Mouse (Mus musculus): ENCODE data around the gene Lrrn2.

Lrrn2 gene

GRCm38 (mm10) chr1:132885701-132886100 is 5.6 kb downstream of the Lrrn2 start:
- no peak for DNase-seq (ENCODE audit: low spot score)

- DNase-seq (ENCODE audit: low spot score) = no peak
Observed at GRCm38 (mm10) chr1:132886626-132887025, 6.6 kb downstream of the Lrrn2 start.

GRCm38 (mm10) chr1:132888811-132889210 is 8.7 kb downstream of the Lrrn2 start:
- DNase-seq (ENCODE audit: low spot score) = no peak

DNA sequence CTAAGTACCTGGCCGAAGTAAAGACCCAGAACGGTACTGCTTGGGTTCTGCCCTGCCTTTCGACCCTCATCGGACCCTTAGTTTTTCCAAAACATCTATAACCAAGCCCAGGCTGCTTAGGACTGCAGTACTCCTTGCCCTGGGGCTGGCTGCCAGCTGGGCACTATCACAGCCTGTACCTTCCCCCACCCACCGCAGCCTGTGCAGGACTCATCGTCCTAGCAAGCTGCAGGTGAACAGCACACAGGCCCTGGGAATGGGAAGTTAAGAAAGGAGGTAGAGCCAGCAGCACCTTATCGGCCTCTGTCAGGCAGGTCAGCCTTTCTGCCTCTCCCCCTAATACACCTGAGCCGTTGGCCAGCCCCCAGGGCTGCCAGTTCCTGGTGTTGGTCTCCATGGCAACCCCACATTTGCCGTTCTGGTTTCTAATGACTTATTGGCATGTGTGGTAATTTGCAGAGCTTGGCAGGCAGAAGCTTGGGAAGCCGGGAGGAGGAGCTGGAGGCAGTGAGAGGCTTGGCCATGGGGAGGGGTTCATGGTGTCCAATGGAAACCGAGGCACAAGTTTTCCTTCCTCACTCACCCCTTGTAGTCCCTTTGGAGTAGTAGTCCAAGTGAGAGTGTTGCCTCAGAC is 10.2 kb downstream of the Lrrn2 start:
- DNase-seq (ENCODE audit: low spot score) = no peak

DNA sequence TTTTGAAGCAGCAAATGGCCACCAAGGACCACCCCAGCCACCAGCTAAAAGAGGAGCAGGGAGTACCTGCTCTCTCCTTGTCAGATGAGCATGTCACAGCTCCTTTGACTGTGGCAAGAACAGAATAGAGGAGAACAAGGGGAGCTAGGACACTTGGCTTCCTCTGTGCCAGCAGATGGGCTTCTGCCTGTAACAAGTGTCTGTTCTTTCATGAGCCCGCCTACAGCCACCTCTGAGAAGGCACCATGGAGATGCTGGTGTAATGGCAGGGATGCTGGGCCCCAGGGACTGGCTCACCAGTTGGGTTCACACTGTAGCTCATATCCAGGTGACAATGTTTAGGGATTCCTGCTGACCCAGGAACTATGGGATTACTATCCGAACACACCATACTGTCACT is 12.0 kb downstream of the Lrrn2 start:
- DNase-seq (ENCODE audit: low spot score) = no peak

- DNase-seq (ENCODE audit: low spot score) = no peak
Observed at GRCm38 (mm10) chr1:132893311-132894077, 13.4 kb downstream of the Lrrn2 start.

- no peak for DNase-seq (ENCODE audit: low spot score)
Observed at GRCm38 (mm10) chr1:132899029-132899428, 19.0 kb downstream of the Lrrn2 start.

DNA sequence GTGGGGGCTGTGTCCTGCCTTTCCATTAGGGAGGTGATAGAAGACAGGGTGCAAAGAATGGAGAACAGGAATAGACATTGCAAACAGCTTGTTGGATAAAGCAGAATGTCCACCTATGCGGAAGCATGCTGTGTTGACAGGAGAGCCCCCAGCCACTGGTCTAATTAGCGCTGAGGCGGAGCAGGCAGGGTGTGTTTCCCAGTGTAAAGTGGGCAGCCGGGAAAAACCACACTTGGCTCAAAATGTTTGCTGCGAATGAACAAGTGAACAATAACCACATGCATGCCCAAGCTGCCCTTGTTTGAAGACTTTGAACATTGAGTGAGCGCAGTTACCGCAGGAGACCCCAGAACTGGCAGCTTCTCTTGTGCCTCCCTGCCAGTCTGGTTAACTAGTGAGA is 19.6 kb downstream of the Lrrn2 start:
- DNase-seq (ENCODE audit: low spot score) = no peak

DNA sequence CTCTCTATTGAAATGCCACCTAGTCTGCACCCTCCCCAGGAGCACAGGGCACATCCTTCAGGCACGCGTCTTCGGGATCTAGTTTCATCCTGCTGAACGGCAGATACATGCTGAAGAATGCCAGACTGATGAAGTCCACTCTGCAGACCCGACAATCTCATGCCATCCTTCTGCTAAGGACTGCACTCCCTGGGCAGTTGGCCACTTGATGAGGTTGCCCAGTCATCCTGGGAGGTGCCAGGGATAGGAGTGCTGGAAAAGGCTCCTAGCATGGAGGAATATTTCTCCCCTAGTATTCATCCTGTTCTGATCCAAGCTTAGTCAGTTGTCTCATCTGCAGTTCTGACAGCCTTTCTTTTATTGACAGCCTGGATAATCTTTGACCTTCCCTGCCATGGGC is 20.9 kb downstream of the Lrrn2 start:
- DNase-seq (ENCODE audit: low spot score) = no peak

GRCm38 (mm10) chr1:132903519-132903918 is 23.4 kb downstream of the Lrrn2 start:
- DNase-seq (ENCODE audit: low spot score) = no peak

DNA sequence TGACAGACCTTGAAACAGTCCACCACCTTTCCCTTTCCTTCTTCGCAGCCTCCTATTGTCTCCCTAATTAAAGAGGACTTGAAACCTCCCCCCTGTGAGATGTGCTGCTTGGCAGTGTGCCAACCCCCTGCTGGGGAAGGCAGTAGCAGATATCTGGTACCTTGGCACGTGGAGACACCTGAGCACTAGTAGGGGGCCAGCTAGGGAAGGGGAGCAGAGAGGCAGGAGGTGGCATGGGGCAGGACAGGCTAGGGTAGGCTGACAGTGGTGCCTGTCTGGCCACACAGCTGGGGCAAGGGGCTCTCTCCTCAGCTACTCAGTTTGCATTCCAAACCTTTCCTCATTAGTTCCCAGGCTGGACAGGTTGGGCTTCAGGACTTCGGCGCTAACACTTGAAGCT is 29.0 kb downstream of the Lrrn2 start:
- no peak for DNase-seq (ENCODE audit: low spot score)

GRCm38 (mm10) chr1:132909951-132910350 is 29.9 kb downstream of the Lrrn2 start:
- DNase-seq (ENCODE audit: low spot score) = no peak

DNA sequence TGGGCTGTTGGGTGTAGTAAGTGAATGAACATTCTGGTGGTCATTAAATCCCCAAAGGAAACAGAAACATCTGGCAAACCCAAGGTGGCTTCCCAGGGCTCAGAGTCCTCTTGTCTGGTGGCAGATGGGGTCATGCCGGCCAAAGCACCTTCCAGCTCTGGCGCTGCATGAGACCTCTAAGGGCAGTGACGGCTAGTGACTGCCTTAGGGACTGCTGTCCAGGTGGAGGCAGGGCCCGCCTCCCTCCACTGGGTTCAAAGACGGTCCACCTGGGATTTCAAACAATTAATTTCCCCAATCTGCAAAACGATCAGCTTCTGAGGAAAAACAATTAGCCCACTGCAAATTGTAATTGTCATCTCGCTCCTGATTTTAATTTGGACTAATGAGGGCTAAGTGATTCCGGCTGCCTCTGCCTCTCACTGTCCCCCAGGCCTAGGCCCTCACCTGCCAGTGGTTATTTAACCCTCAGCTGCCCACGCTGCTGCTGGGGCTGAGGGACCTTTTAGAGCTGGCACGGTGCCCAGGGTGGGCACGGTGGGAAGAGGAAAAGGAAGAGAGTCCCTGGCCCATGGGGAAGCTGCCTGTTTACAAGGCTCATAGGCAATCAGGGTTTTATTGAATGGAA is 30.5 kb downstream of the Lrrn2 start:
- DNase-seq (ENCODE audit: low spot score) = no peak

- DNase-seq (ENCODE audit: low spot score) = no peak
Observed at GRCm38 (mm10) chr1:132915849-132916493, 35.9 kb downstream of the Lrrn2 start.

- DNase-seq (ENCODE audit: low spot score) = no peak
Observed at GRCm38 (mm10) chr1:132917554-132917953, 37.5 kb downstream of the Lrrn2 start.

- DNase-seq (ENCODE audit: low spot score) = no peak
Observed at GRCm38 (mm10) chr1:132918117-132918680, 38.1 kb downstream of the Lrrn2 start.

- no peak for DNase-seq (ENCODE audit: low spot score)
Observed at GRCm38 (mm10) chr1:132919258-132919657, 39.2 kb downstream of the Lrrn2 start.

- DNase-seq (ENCODE audit: low spot score) = peak; percentile 65
Observed at GRCm38 (mm10) chr1:132921071-132921470, 41.0 kb downstream of the Lrrn2 start.

DNA sequence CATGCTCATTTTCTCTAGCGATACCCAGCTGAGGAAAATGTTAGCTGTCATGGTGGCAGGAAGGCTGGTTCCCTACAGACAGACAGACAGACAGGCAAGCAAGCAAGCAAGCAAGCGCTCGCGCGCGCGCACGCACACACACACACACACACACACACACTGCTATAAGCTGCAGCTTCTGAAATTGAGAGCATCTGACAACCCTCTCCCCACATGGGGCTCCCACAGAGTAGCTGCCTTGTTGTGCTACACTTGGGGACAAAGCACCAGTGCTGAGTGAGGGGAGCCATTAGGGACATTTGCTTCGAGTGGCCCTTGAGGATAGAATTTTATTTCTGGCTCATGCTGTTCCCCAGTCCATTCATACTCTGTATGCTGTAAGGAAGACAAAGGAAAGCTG is 42.2 kb downstream of the Lrrn2 start:
- no peak for DNase-seq (ENCODE audit: low spot score)

DNA sequence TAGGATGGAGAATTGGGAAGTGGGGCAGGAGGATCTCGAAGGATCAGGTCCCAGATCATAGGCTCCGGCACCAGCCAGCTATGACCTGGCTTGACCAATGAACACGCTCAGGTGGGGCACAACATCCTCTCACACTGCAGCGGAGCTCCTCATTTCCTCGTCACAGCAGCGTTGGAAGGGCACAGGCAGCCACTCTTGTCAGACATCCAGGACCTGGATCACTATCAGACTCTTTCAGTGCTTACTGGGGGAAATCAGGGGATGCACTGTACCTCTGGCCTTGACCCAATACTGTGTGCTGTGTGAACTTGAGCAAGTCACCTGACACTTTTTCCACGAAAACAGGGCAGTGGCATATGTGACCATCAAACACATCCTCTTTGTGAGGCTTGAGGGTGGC is 45.2 kb downstream of the Lrrn2 start:
- no peak for DNase-seq (ENCODE audit: low spot score)

DNA sequence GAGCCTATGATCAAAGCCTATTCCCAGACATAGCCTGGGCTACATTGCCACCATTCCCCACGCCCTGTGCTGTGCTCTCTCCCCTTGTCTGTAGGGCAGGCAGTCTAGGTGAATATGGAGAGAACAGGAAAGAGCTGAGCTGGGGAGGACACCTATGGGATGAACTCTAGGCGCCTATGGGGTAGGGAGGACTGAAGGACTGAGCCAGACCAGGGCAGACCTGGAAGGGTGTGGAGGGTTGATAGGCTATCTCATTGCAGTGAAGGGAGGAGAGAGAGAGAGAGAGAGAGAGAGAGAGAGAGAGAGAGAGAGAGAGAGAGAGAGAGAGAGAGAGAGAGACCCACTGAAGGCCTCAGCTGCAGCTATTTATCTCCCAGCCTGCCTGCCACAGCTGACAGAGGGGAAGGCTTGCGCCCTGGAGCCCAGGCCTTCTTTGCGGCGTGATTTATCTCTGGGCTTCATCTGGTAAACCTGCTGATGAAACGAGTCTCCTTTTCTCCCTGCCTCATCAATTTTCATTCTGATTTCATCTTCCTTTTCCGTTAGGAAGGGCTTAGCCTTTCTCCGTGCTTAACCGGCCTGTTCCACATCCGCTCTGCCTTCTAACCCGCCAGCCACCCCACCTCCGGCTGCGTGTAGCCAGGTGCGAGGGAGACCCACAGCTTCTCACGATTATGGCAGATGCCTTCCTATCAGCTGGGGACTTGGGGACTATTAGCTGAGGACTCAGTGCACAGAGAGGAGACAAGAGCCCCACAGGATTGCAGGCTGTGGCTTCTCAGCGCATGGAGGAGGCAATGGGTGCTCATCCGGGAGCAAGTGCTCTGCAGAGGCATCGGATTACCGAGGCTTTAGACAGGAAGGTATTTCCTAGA is 48.2 kb downstream of the Lrrn2 start:
- DNase-seq (ENCODE audit: low spot score) = peak; percentile 36

DNA sequence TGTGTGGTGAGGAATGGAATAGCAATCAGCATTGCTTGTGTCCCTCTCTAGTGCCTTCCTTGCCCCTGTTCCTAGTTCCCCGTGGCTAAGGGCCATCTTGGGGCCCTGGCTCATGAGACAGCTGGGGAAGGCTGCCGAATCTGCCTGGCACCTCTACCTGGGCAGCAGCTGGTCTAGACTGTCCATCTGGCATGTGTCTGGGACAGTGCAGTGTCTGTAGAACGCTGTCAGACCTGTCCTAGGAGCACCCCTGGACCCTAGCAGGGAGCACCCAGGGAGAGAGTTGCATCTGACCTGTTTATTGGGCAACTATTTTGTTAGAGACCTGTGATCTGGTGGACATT is 48.8 kb downstream of the Lrrn2 start:
- no peak for DNase-seq (ENCODE audit: low spot score)

Data from embryo, embryonic 10.5 days (tissue).